Mouse (Mus musculus) bone marrow macrophage, adult 2 months (primary cell): Measurements from ENCODE around the gene 4930519G04Rik. TPM values are rescaled to one million over a fixed set of nuclear protein-coding genes. Genes with fewer than 3 reads are reported as not detected.
"Not testable (repeated sequence)": the region's sequence is repeated elsewhere in the genome, so short reads cannot be mapped to it uniquely, and the experiment has no call there.

Experiments used
- H3K27ac ChIP-seq: 2 replicates; pipeline ENCODE4 v1.5.1; 2012; ENCODE audit warnings: low read depth, low read length; ENCODE audit not compliant: insufficient read depth
- H3K4me1 ChIP-seq: 2 replicates; pipeline ENCODE4 v1.6.1; 2012; ENCODE audit warnings: low read length; ENCODE audit not compliant: control insufficient read depth, insufficient read depth
- H3K4me3 ChIP-seq: 2 replicates; pipeline ENCODE4 v1.5.1; 2012; ENCODE audit warnings: mild to moderate bottlenecking, low read length, moderate library complexity; ENCODE audit not compliant: insufficient read depth
- CTCF ChIP-seq: IDR thresholded peaks from 2 replicates; pipeline ENCODE4 v1.5.1; 2012; ENCODE audit warnings: low read depth, mild to moderate bottlenecking, low read length, moderate library complexity
- POLR2A ChIP-seq: IDR thresholded peaks from 2 replicates; pipeline ENCODE4 v1.6.1; 2012; ENCODE audit warnings: mild to moderate bottlenecking, low read depth, low read length, borderline replicate concordance
- polyA plus RNA-seq: library from polyadenylated mRNA; stranded (reverse); fragments of >200 nt; gene quantifications from 2 replicates; pipeline ENCODE4 v1.2.4, GENCODE M21; 2012; ENCODE audit not compliant: missing spikeins, insufficient read depth, insufficient read length

The 4930519G04Rik gene
- polyA plus RNA-seq, 1 experiment, result not detected

GRCm38 (mm10) chr5:114836886-114837285 is 16.6 kb upstream of the 4930519G04Rik start:
- Histone ChIP-seq H3K27ac (no peak overlapping the region), H3K4me3 (no peak overlapping the region), H3K4me1 (peaks cover under 1% of the 10 kb centered on the region; the same call in 1 of the 2 replicates)
- TF ChIP-seq CTCF (no peak), POLR2A (no peak)

DNA sequence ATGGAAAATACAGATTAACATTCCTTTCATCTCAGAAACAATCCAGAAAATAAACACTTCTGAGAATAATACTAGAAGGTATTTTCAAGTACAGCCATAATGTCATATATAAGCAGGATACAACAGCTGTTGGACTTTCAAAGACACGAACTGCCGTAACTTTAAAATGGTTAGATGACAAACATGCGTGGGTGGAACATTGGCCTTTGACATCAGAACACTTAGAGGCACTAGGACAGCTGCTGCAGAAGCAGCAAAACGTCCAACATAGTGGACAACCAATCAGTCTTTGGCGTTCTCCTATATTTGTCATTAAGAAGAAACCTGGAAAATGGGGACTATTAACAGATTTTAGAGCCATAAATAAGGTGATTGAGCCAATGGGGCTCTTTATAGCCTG is 13.0 kb upstream of the 4930519G04Rik start:
- H3K27ac ChIP-seq, H3K4me1 ChIP-seq, H3K4me3 ChIP-seq: not testable (repeated sequence)

DNA sequence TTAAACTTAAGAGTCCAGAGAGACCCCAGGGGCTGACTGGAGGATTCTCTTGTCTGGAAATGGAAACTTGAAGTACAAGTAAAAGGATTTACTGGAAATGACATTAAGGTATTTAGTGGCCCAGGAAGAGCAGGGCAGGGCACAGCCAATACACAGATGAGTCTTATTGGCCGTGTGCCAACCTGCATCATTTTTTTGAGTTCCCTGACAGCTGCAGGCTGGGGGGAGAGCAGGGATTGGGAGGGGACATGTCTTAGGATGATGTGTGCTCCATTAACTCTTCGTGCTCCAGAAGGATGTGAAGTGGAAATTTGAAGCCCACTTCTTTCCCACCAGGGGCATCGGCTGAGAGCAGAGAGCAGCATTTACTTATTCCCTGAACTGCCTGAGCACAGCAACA is 11.3 kb upstream of the 4930519G04Rik start:
- H3K4me1 ChIP-seq, H3K27ac ChIP-seq, H3K4me3 ChIP-seq: not testable (repeated sequence)

DNA sequence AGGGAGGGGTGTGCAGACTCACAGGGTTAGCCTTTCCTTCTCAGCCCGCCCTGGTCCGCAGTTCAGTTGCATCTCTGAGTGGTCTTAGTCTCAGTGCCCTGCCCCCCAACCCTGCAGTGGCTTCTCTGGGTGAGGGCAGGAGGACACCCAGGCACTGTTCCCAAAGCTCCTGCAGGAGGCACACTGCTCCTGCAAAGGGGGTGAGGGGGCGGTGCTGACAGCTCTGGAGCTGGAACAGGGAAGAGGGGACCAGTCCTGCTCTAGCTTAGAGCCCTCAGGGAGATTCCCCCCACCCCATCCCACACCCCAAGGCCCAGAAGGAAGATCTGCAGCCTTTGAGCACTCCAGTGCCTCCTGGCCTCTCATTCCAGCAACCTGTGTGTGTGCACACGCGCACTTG is 10.8 kb upstream of the 4930519G04Rik start:
- Histone ChIP-seq H3K27ac (no peak overlapping the region), H3K4me1 (no peaks in the 10 kb centered on the region), H3K4me3 (no peak overlapping the region)
- TF ChIP-seq POLR2A (no peak), CTCF (no peak)

DNA sequence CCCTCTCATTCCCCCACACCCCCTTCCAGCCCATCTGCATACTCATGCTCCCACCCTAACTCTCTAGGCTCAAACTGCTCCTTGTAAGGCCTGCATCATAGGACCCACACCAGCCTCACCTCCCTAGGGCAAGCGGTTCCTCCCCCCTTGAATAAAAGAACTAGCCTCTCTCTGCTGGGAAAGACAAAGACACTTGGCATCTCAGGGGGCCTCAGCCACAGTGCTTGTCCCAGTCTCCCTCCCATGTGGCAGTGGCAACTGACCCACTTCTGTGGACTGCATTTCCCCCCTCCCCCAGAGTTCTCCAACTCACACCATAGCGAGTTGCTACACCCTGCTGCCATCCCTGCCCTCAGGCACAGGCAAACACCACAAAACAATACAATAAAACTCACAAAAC is 9.1 kb upstream of the 4930519G04Rik start:
- H3K27ac ChIP-seq, H3K4me1 ChIP-seq, H3K4me3 ChIP-seq: not testable (repeated sequence)

GRCm38 (mm10) chr5:114851565-114852236 is 1.8 kb upstream of the 4930519G04Rik start:
- Histone ChIP-seq H3K4me1 (peaks cover 18% of the 10 kb centered on the region), H3K4me3 (no peak overlapping the region)
- TF ChIP-seq POLR2A (no peak), CTCF (no peak)

GRCm38 (mm10) chr5:114858582-114858981 is 5.1 kb downstream of the 4930519G04Rik start, which contains the start of gene Gm9936:
Gm9936 (minus strand) TSS chr5:114858682.
- Histone ChIP-seq H3K4me1 (peaks cover 25% of the 10 kb centered on the region), H3K27ac (no peak within 1 kb of the TSS), H3K4me3 (no peak within 1 kb of the TSS)
- TF ChIP-seq POLR2A, result no peak
- TF ChIP-seq CTCF, result no peak

More at GRCm38 (mm10) chr5:114851565-114852236, 1.8 kb upstream of the 4930519G04Rik start:
- no peak overlapping the region for H3K27ac ChIP-seq

GRCm38 (mm10) chr5:114859253-114859652 is 5.8 kb downstream of the 4930519G04Rik start:
- Histone ChIP-seq H3K4me3 (no peak overlapping the region), H3K27ac (no peak overlapping the region), H3K4me1 (peaks cover 22% of the 10 kb centered on the region)
- TF ChIP-seq CTCF, result peak; percentile 78
- no peak for TF ChIP-seq POLR2A

DNA sequence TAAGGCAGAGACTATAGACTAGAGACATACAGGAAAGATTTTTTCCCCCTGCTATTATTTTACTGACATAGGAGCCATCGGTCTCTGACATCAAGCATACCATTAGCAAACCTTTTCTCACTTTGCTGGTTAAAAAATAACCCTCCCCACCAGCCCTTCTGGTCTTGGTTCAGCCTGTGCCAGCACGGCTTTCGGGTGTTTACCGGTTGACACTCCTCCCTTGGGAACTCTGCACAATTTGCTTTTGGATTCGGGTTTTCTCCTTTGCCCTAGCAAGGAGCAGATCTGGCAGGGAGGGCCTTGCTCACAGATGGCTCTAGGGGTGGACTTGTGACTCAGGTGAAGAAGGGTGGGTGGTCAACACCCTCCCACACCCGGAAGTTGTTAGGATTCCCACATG is 8.3 kb downstream of the 4930519G04Rik start:
- Histone ChIP-seq H3K4me1 (peaks cover 6% of the 10 kb centered on the region; the same call in 1 of the 2 replicates), H3K27ac (no peak overlapping the region), H3K4me3 (no peak overlapping the region)
- TF ChIP-seq CTCF, result no peak
- TF ChIP-seq POLR2A, result no peak

DNA sequence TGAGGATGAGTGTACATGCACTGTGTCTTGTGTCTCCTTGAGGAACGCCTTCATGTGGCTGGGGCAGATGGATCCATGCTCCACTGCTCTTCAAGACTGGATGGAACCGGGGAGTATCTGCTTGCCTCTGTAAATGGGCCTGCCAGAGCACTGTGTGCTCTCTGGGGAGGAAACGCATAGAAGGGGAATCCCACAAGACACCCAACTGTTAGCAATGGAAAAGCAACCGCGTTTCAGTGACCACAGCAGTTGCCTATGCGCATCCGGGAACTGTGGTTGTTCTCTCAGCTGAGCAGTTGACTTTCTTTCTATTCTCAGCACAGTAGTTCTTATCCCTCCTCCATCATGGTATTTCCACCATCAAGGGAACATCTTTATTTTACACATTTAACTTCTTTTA is 11.3 kb downstream of the 4930519G04Rik start:
- no peak overlapping the region for H3K4me3 ChIP-seq
- TF ChIP-seq CTCF (no peak), POLR2A (no peak)
- no peaks in the 10 kb centered on the region for H3K4me1 ChIP-seq
- H3K27ac ChIP-seq, result no peak overlapping the region

DNA sequence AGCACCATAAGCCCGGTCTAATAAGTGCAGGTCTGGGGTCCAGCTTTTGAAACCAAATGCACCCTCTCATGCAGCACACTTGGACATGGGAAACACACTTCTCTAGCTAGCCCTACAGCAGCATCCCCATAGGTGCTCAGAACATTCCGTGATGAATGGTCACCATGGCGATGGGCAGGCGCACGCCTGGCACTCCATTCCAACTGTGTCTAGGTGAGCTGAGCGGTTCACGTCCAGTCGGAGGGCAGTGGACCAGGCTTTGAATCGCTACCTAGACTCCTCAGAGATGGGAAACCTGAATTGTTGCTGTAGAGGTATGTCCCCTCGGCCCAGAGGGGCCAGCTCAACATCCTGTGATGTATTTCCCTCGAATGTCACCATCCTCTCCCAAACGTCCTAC is 11.8 kb downstream of the 4930519G04Rik start:
- no peak overlapping the region for H3K27ac ChIP-seq
- no peak overlapping the region for H3K4me3 ChIP-seq
- TF ChIP-seq CTCF, result no peak
- TF ChIP-seq POLR2A, result no peak
- H3K4me1 ChIP-seq, result no peaks in the 10 kb centered on the region
